Mouse (Mus musculus) liver, embryonic 16.5 days (tissue): Measurements from ENCODE around the gene Fabp6. TPM values are rescaled to one million over a fixed set of nuclear protein-coding genes. Genes with fewer than 3 reads are reported as not detected.
A peak's percentile ranks its signal among the peaks of the same experiment; 100 is the strongest.

Source experiments
- ATAC-seq: fragments of 200-750 bp; cut with Nextera tagmentation; 2 replicates; pipeline ENCODE4 v1.8.0; 2017; ENCODE audit warnings: low read depth, mild to moderate bottlenecking, moderate number of reproducible peaks, moderate library complexity
- H3K27ac ChIP-seq: fragments of 300-500 bp; sonication (generic); 2 replicates; pipeline ENCODE4 v1.5.1; 2014; ENCODE audit warnings: mild to moderate bottlenecking, low read length
- H3K27me3 ChIP-seq: fragments of 300-500 bp; sonication (generic); 2 replicates; pipeline ENCODE4 v1.6.1; 2014; ENCODE audit warnings: low read depth, low read length, mixed read lengths; ENCODE audit not compliant: control insufficient read depth, insufficient read depth
- H3K36me3 ChIP-seq: fragments of 300-500 bp; sonication (generic); 2 replicates; pipeline ENCODE4 v1.6.1; 2014; ENCODE audit warnings: mild to moderate bottlenecking; ENCODE audit not compliant: control insufficient read depth, insufficient read depth
- H3K4me1 ChIP-seq: fragments of 300-500 bp; sonication (generic); 2 replicates; pipeline ENCODE4 v1.6.1; 2014; ENCODE audit warnings: low read depth, low read length, mixed read lengths; ENCODE audit not compliant: control insufficient read depth
- H3K4me2 ChIP-seq: fragments of 300-500 bp; sonication (generic); 2 replicates; pipeline ENCODE4 v1.6.1; 2014; ENCODE audit warnings: low read depth, low read length, mixed read lengths
- H3K4me3 ChIP-seq: fragments of 300-500 bp; sonication (generic); 2 replicates; pipeline ENCODE4 v1.5.1; 2014; ENCODE audit warnings: low read depth, mild to moderate bottlenecking, low read length
- H3K9ac ChIP-seq: fragments of 300-500 bp; sonication (generic); 2 replicates; pipeline ENCODE4 v1.6.1; 2014; ENCODE audit warnings: low read depth, low read length
- H3K9me3 ChIP-seq: fragments of 300-500 bp; sonication (generic); replicated peaks from 2 replicates; pipeline ENCODE4 v1.6.1; 2016; ENCODE audit warnings: low read length; ENCODE audit not compliant: control insufficient read depth
- WGBS: fragments of 180-500 bp; shearing (Covaris S2); extraction: QIAGEN DNeasy Blood & Tissue Kit; methylation state at CpG from one replicate; pipeline ENCODE4 v1.1.7; 2014; ENCODE audit not compliant: insufficient replicate concordance; 5-methylcytosine and 5-hydroxymethylcytosine counted together
- polyA plus RNA-seq: library from polyadenylated mRNA; unstranded; fragments of >200 nt; fragmentation: Nextera tagmentation; extraction: Ambion mirVana; gene quantifications from 2 replicates; pipeline ENCODE4 v1.2.1, GENCODE M21; 2015

Gene Fabp6
- polyA plus RNA-seq, 1 experiment from 2014 or later, result not detected

DNA sequence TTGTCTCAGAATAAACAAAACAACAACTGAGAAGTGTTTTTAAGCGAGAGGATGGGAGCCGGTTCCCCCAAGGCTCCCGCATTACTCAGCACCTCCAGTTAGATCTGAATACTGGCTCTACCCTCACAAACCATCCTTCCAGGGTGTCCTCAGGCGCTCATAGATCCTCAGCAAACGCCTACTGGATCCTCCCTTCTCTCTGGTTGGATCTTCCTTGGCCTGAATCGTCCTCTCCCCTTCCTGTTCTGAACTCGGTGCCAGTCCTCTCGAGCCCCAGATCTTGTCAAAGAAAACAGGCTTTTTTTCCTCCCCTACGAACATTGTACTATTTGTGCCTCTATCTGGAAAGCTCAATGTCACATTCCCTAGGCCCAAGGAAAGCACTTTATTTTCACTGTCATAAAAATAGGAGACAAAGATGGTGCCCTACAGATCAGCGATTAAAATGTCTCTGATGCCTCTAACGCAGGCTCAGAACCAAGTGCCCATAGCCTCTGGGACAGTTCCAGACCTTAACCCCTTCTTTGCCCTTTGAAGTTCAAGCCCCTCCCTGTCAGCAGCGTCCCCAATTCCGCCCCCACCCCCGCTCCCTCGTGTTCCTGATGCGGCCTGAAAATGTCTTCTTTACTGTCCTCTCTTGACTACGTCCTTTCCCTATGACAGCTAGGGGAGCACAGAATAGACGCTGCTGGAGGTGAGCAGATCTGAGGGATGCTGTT is 25.7 kb upstream of the Fabp6 start:
- peaks cover 5% of the 10 kb centered on the region; the same call in 1 of the 2 replicates for H3K4me1 ChIP-seq
- no peak overlapping the region; the same call in 1 of the 2 replicates for H3K27ac ChIP-seq
- no peak for ATAC-seq
- no peaks in the 10 kb centered on the region for H3K36me3 ChIP-seq
- no peaks in the 10 kb centered on the region for H3K27me3 ChIP-seq
- no peaks in the 10 kb centered on the region for H3K9me3 ChIP-seq
- 34% methylated on average over 18 of the region's 18 CpGs for WGBS
- H3K9ac ChIP-seq, result no peak overlapping the region
- H3K4me2 ChIP-seq, result no peak overlapping the region
- H3K4me3 ChIP-seq, result no peak overlapping the region

DNA sequence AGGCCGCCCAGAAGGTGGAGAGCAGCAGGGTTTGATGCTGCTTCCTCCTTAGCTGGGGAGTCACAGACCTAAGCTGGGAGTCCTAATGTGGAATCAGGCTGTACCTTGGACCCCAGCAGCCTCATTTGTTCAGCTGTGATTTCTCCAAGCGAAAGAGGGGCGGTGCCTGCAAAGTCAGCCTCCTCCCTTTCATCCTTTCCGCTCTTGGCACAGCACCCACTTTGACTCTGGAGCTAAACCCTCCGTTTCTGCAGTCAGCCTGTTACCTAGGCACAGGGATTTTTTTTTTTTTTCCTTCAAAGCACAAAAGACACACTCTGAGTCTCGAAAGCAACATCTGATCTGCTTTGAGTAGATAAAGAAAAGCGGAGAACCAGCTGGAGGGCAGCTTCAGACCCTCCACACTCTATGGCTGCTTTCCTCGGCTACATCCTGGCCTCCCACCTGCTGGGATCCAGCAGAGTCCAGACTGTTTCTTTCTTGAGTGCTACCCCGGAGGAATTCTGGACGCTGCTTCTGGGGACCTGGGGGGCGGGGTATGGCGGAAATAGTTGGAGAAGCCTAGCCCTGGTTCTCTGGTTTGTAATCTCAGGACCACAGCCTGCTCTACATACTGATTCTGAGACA is 25.1 kb upstream of the Fabp6 start:
- peak; percentile 71 for ATAC-seq
- WGBS, result 17% methylated on average over 12 of the region's 12 CpGs
- Histone ChIP-seq H3K4me2 (peak overlapping the region; percentile 43), H3K4me3 (peak overlapping the region; percentile 20), H3K9me3 (no peaks in the 10 kb centered on the region), H3K4me1 (peaks cover 5% of the 10 kb centered on the region; the same call in 1 of the 2 replicates), H3K27ac (peak overlapping the region; percentile 40), H3K9ac (no peak overlapping the region), H3K36me3 (no peaks in the 10 kb centered on the region), H3K27me3 (no peaks in the 10 kb centered on the region)

DNA sequence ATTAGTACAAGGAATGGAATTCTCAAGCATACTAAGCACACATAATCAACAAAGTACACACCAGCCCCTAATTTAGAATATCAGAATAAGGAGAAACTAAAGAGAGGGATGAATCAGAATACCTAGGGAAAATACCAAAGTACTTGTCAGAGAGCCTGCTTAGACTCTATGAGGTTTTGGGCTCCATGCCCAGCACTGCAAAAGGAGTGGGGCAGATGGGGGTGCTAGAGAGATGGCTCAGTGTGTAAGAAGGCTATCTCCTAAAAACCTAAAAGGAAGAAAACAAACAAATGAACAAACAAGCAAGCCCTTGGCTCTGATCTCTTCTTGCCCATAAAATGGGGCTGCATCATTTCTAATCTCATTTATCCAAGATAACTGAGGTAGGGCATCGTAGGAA is 23.0 kb upstream of the Fabp6 start:
- 77% methylated on average over 1 of the region's 1 CpGs for WGBS
- ATAC-seq, result no peak
- Histone ChIP-seq H3K27ac (no peak overlapping the region), H3K4me2 (no peak overlapping the region), H3K9me3 (no peaks in the 10 kb centered on the region), H3K27me3 (no peaks in the 10 kb centered on the region), H3K9ac (no peak overlapping the region), H3K4me3 (no peak overlapping the region), H3K36me3 (no peaks in the 10 kb centered on the region), H3K4me1 (peaks cover 5% of the 10 kb centered on the region; the same call in 1 of the 2 replicates)

- no peaks in the 10 kb centered on the region for H3K9me3 ChIP-seq
- H3K4me3 ChIP-seq, result no peak overlapping the region
- peak overlapping the region; percentile 15; the same call in 1 of the 2 replicates for H3K27ac ChIP-seq
- WGBS, result 58% methylated on average over 5 of the region's 5 CpGs
- H3K36me3 ChIP-seq, result no peaks in the 10 kb centered on the region
- H3K4me1 ChIP-seq, result peaks cover 3% of the 10 kb centered on the region; the same call in 1 of the 2 replicates
- peak; percentile 74 for ATAC-seq
- no peaks in the 10 kb centered on the region for H3K27me3 ChIP-seq
- no peak overlapping the region for H3K9ac ChIP-seq
- no peak overlapping the region for H3K4me2 ChIP-seq
Observed at GRCm38 (mm10) chr11:43621769-43622168, 20.4 kb upstream of the Fabp6 start.

DNA sequence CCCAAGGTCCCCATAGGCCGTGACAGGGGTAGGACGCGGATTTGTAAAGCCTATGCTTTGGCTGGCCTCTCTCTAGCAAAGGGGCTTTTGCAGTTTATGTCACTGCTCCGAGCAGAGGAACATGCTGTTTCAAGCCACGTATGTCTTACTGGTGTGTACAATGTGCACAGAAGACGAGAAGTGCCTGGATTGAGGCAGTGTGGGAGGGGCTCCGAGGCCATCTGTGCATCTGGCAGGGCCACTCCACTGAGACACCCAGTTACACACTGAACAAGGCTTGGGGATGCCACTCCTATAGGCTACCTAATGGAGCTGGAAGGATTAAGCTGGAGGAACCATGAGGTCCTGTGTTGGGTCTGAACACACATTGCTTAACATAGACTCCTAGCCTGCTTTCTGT is 17.1 kb upstream of the Fabp6 start:
- no peak overlapping the region for H3K9ac ChIP-seq
- 49% methylated on average over 7 of the region's 7 CpGs for WGBS
- H3K4me3 ChIP-seq, result no peak overlapping the region
- H3K36me3 ChIP-seq, result no peaks in the 10 kb centered on the region
- no peaks in the 10 kb centered on the region; the same call in 1 of the 2 replicates for H3K4me1 ChIP-seq
- H3K9me3 ChIP-seq, result no peaks in the 10 kb centered on the region
- no peak overlapping the region for H3K4me2 ChIP-seq
- no peak for ATAC-seq
- no peak overlapping the region for H3K27ac ChIP-seq
- no peaks in the 10 kb centered on the region for H3K27me3 ChIP-seq

DNA sequence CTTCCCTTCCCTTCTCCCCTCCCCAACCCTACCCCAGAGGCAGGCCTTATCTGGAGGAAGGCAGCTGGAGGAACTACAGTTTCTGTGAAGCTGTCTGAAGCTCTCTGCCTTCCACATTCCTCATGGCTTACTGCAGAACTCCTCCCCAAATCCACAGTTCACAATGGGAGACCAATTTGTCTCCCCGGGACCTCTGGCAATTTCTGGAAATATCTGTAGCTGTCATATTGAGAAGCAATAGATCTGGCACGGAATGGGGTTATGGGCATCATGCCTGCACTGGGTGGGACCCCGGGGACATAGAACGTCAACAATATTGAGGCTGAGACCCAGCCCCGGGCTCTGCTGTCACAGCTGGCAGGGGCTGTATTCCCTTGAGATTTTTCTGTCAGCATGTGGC is 16.6 kb upstream of the Fabp6 start:
- H3K4me1 ChIP-seq, result no peaks in the 10 kb centered on the region; the same call in 1 of the 2 replicates
- no peak overlapping the region for H3K4me2 ChIP-seq
- H3K4me3 ChIP-seq, result no peak overlapping the region
- no peaks in the 10 kb centered on the region for H3K9me3 ChIP-seq
- H3K9ac ChIP-seq, result no peak overlapping the region
- H3K36me3 ChIP-seq, result no peaks in the 10 kb centered on the region
- no peaks in the 10 kb centered on the region for H3K27me3 ChIP-seq
- no peak for ATAC-seq
- 55% methylated on average over 5 of the region's 5 CpGs for WGBS
- H3K27ac ChIP-seq, result no peak overlapping the region

DNA sequence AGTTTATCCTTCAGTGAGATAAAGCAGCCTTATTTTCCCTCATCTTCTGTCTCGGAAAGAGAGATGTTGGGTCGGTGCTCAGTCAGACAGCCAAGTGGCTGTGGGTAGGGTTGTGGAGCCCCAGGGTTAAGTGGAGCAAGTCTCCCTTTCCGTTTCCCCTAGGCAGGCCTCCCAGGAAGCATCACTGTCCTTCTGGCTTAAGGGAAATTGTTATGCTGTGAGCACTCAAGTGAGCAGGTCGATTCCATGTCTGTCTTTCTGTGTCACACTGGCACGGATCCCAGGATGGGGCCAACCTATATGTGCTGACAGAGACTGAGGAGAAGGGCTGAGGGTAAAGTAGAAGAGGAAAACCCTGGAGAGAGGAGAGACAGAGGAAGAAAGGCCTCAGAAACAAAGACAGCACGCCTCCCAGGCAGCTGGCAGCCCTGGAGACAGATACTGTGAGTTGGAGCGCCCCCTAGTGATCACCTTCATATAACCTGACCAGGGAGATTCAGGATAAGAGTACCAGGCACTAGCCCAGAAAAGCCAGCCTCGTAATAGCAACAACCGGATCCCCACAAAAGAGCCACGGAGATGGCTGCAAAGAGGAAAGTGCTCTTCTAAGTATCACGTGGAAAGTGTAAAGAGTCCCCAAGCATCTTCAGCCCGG is 11.6 kb upstream of the Fabp6 start:
- WGBS, result 28% methylated on average over 12 of the region's 12 CpGs
- Histone ChIP-seq H3K27ac (no peak overlapping the region), H3K4me3 (no peak overlapping the region), H3K9ac (no peak overlapping the region), H3K4me1 (no peaks in the 10 kb centered on the region), H3K36me3 (no peaks in the 10 kb centered on the region), H3K4me2 (no peak overlapping the region), H3K27me3 (no peaks in the 10 kb centered on the region), H3K9me3 (no peaks in the 10 kb centered on the region)
- peak; percentile 47; the same call in 1 of the 2 replicates for ATAC-seq

DNA sequence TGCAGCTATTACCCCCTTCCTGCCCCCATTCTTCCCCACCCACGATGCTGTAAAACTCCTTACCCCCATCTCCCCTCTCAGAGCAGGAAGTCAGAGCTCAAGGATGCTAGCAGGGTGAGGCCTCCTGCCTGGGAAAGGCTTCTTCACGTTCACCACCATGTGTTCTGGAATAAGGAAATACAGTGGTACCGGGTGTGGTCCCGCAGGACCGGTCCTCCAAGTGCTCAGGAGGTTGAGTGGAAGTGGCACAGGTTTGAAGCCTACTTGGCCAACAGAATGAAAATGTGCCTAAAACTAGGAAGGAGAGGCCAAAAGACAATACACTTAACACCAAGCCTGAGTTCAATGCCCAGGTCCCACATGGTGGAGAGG is 9.3 kb upstream of the Fabp6 start:
- Histone ChIP-seq H3K4me1 (no peaks in the 10 kb centered on the region), H3K9ac (no peak overlapping the region), H3K27me3 (no peaks in the 10 kb centered on the region), H3K4me2 (no peak overlapping the region), H3K4me3 (no peak overlapping the region), H3K9me3 (no peaks in the 10 kb centered on the region), H3K27ac (no peak overlapping the region), H3K36me3 (no peaks in the 10 kb centered on the region)
- 59% methylated on average over 5 of the region's 5 CpGs for WGBS
- ATAC-seq, result no peak
